Mouse (Mus musculus) erythroblast, embryonic 14.5 days (primary cell): ENCODE results near the gene Washc1.

Experiments used
- GATA1 ChIP-seq: IDR thresholded peaks from 2 replicates; pipeline ENCODE4 v1.6.1; 2012; ENCODE audit warnings: low read length, inconsistent platforms, mixed read lengths
- TAL1 ChIP-seq: IDR thresholded peaks from 3 replicates; pipeline ENCODE4 v1.6.1; 2012; ENCODE audit warnings: low read length, inconsistent platforms, mixed read lengths

- TF ChIP-seq TAL1: no peak
- TF ChIP-seq GATA1: no peak
Observed at GRCm38 (mm10) chr17:66131212-66131611, 19.9 kb downstream of the Washc1 start.
